Mouse (Mus musculus): Measurements from ENCODE around the gene Rab9b. TPM values are rescaled to one million over a fixed set of nuclear protein-coding genes. Genes with fewer than 3 reads are reported as not detected.

The Rab9b gene
- total RNA-seq (2023): not detected

GRCm38 (mm10) chrX:136868061-136869040 is at the start of gene Rab9b:
Rab9b (minus strand) TSS chrX:136868755.

DNA sequence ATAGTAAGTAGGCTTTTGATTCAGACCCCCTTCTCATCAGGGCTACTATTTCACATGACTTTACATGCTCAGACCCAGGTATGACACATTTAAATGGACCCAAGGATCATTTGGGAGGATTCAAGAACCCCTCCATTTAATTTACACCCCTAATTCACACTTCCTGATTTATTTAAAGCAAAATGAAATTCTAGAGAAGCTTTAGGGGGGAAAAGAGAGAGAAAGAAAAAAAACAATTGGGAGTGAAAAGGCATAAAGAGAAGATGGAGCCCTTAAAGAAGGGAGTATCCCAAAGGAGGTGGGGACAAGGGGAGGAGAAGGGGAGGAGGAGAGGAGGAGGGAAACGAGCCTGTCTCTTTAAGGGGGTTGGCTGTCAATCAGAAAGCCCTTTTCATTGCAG is 46.2 kb downstream of the Rab9b start, which contains the start of gene Plp1:
Gene Plp1, plus strand, starts transcription at position 301 of the 400 bp plus-strand sequence.

Other genes starting within 250 kb of the Rab9b start
- gene Tceal1, start 160.8 kb downstream of the Rab9b start, total RNA-seq (2023): not detected
- gene Morf4l2, start 125.1 kb downstream of the Rab9b start, total RNA-seq (2023): 10 to 100 TPM; 86.6 to 92.3 TPM
- not detected for gene Glra4, start 88.6 kb downstream of the Rab9b start, total RNA-seq (2023)
- gene Plp1, start 46.1 kb downstream of the Rab9b start, total RNA-seq (2023): under 1 TPM; 0.24 TPM
- not detected for gene H2bfm, start 58.6 kb upstream of the Rab9b start, total RNA-seq (2023)
- gene Tmsb15b2, start 106.7 kb upstream of the Rab9b start, total RNA-seq (2023): 1 to 10 TPM; 2.6 to 7.0 TPM
- not detected for gene Tmsb15l, start 108.1 kb upstream of the Rab9b start, total RNA-seq (2023)
- 1 to 10 TPM in 1 of 2 experiments, not detected in 1; 3.3 TPM for gene Tmsb15b1, start 108.1 kb upstream of the Rab9b start, total RNA-seq (2023)
- under 1 TPM; 0.13 to 0.18 TPM for gene Zcchc18, start 124.4 kb upstream of the Rab9b start, total RNA-seq (2023)
- gene Slc25a53, start 169.5 kb upstream of the Rab9b start, total RNA-seq (2023): 10 to 100 TPM in 1 of 2 experiments, 1 to 10 TPM in 1; 2.6 to 11.0 TPM
- gene Fam199x, start 180.8 kb upstream of the Rab9b start, total RNA-seq (2023): 1 to 10 TPM; 2.4 to 3.1 TPM